Mouse (Mus musculus): Measurements from ENCODE around the gene Pidd1. TPM values are rescaled to one million over a fixed set of nuclear protein-coding genes. Genes with fewer than 3 reads are reported as not detected.

Pidd1 gene
- 10 to 100 TPM in 10 of 26 experiments, 1 to 10 TPM in 15, under 1 TPM in 1; 0.95 to 19.7 (median 7.7) TPM for total RNA-seq (2018; cell fraction: chromatin; rRNA removed)
- total RNA-seq (2018; cell fraction: cytosol; rRNA removed): 1 to 10 TPM in 18 of 26 experiments, under 1 TPM in 8; 0.53 to 2.6 (median 1.2) TPM
- 10 to 100 TPM in 4 of 26 experiments, 1 to 10 TPM in 22; 1.3 to 35.6 (median 5.7) TPM for total RNA-seq (2018; cell fraction: nucleus; rRNA removed)
- polyA plus RNA-seq (2018): 1.5 to 4.4 TPM (median 1.7 TPM) in 3 replicates

GRCm38 (mm10) chr7:141443828-141444237 lies at the start of gene Pidd1:
Pidd1 (minus strand) TSS chr7:141444025.
- H3K27ac ChIP-seq: peak within 1 kb of the TSS; percentile 54
- no peaks in the 10 kb centered on the region for H3K36me3 ChIP-seq (ENCODE audit: inconsistent target)
- peaks cover 23% of the 10 kb centered on the region for H3K79me2 ChIP-seq (ENCODE audit: inconsistent target)
- peak within 1 kb of the TSS; percentile 60 for H3K4me3 ChIP-seq (ENCODE audit: inconsistent target)
- WGBS (ENCODE audit: missing documents): 1% methylated on average over 25 of the region's 25 CpGs

GRCm38 (mm10) chr7:141492738-141493137 lies 48.9 kb upstream of the Pidd1 start:
- no peaks in the 10 kb centered on the region for H3K79me2 ChIP-seq (ENCODE audit: inconsistent target)
- WGBS (ENCODE audit: missing documents): 91% methylated on average over 5 of the region's 5 CpGs
- H3K36me3 ChIP-seq (ENCODE audit: inconsistent target): peaks cover 40% of the 10 kb centered on the region
- no peak overlapping the region for H3K4me3 ChIP-seq (ENCODE audit: inconsistent target)
- H3K27ac ChIP-seq: no peak overlapping the region

GRCm38 (mm10) chr7:141491151-141491550 lies 47.3 kb upstream of the Pidd1 start:
- Histone ChIP-seq H3K79me2 (ENCODE audit: inconsistent target) (0 out of 2 replicates have a peak, but pooled peaks cover 4% of the 10 kb centered on the region), H3K36me3 (ENCODE audit: inconsistent target) (peaks cover 49% of the 10 kb centered on the region), H3K4me3 (ENCODE audit: inconsistent target) (no peak overlapping the region), H3K27ac (peak overlapping the region; percentile 31; the same call in 1 of the 2 replicates)
- 100% methylated on average over 2 of the region's 2 CpGs for WGBS (ENCODE audit: missing documents)

GRCm38 (mm10) chr7:141487141-141487540 lies 43.3 kb upstream of the Pidd1 start:
- Histone ChIP-seq H3K4me3 (ENCODE audit: inconsistent target) (no peak overlapping the region), H3K36me3 (ENCODE audit: inconsistent target) (peaks cover 56% of the 10 kb centered on the region), H3K79me2 (ENCODE audit: inconsistent target) (peaks cover 26% of the 10 kb centered on the region; the same call in 1 of the 2 replicates), H3K27ac (no peak overlapping the region)
- 95% methylated on average over 7 of the region's 7 CpGs for WGBS (ENCODE audit: missing documents)

- Histone ChIP-seq H3K27ac (no peak overlapping the region), H3K79me2 (ENCODE audit: inconsistent target) (peaks cover 30% of the 10 kb centered on the region; the same call in 1 of the 2 replicates), H3K36me3 (ENCODE audit: inconsistent target) (peaks cover 49% of the 10 kb centered on the region; the same call in 1 of the 2 replicates), H3K4me3 (ENCODE audit: inconsistent target) (no peak overlapping the region)
- WGBS (ENCODE audit: missing documents): 100% methylated on average over 1 of the region's 1 CpGs
Measured at GRCm38 (mm10) chr7:141486239-141486638, 42.4 kb upstream of the Pidd1 start.

- H3K36me3 ChIP-seq (ENCODE audit: inconsistent target): peaks cover 49% of the 10 kb centered on the region; the same call in 1 of the 2 replicates
- H3K27ac ChIP-seq: no peak overlapping the region
- H3K4me3 ChIP-seq (ENCODE audit: inconsistent target): no peak overlapping the region
- peaks cover 30% of the 10 kb centered on the region; the same call in 1 of the 2 replicates for H3K79me2 ChIP-seq (ENCODE audit: inconsistent target)
- 93% methylated on average over 2 of the region's 2 CpGs for WGBS (ENCODE audit: missing documents)
Measured at GRCm38 (mm10) chr7:141485606-141486005, 41.8 kb upstream of the Pidd1 start.

- Histone ChIP-seq H3K79me2 (ENCODE audit: inconsistent target) (peaks cover 32% of the 10 kb centered on the region; the same call in 1 of the 2 replicates), H3K36me3 (ENCODE audit: inconsistent target) (peaks cover 49% of the 10 kb centered on the region; the same call in 1 of the 2 replicates), H3K4me3 (ENCODE audit: inconsistent target) (no peak overlapping the region), H3K27ac (no peak overlapping the region)
- 75% methylated on average over 2 of the region's 2 CpGs for WGBS (ENCODE audit: missing documents)
Measured at GRCm38 (mm10) chr7:141485186-141485585, 41.4 kb upstream of the Pidd1 start.

- WGBS (ENCODE audit: missing documents): 90% methylated on average over 5 of the region's 5 CpGs
- Histone ChIP-seq H3K36me3 (ENCODE audit: inconsistent target) (peaks cover 47% of the 10 kb centered on the region; the same call in 1 of the 2 replicates), H3K27ac (no peak overlapping the region), H3K79me2 (ENCODE audit: inconsistent target) (peaks cover 36% of the 10 kb centered on the region; the same call in 1 of the 2 replicates), H3K4me3 (ENCODE audit: inconsistent target) (no peak overlapping the region)
Measured at GRCm38 (mm10) chr7:141484186-141485120, 40.6 kb upstream of the Pidd1 start.

GRCm38 (mm10) chr7:141483114-141483653 lies 39.4 kb upstream of the Pidd1 start:
- peaks cover 43% of the 10 kb centered on the region for H3K79me2 ChIP-seq (ENCODE audit: inconsistent target)
- H3K27ac ChIP-seq: no peak overlapping the region
- no peak overlapping the region for H3K4me3 ChIP-seq (ENCODE audit: inconsistent target)
- WGBS (ENCODE audit: missing documents): 100% methylated on average over 4 of the region's 6 CpGs
- peaks cover 45% of the 10 kb centered on the region; the same call in 1 of the 2 replicates for H3K36me3 ChIP-seq (ENCODE audit: inconsistent target)

- Histone ChIP-seq H3K36me3 (ENCODE audit: inconsistent target) (peaks cover 45% of the 10 kb centered on the region; the same call in 1 of the 2 replicates), H3K4me3 (ENCODE audit: inconsistent target) (no peak overlapping the region)
- WGBS (ENCODE audit: missing documents): 86% methylated on average over 11 of the region's 11 CpGs
Measured at GRCm38 (mm10) chr7:141482531-141483024, 38.8 kb upstream of the Pidd1 start.

GRCm38 (mm10) chr7:141481498-141482401 lies 37.9 kb upstream of the Pidd1 start:
- Histone ChIP-seq H3K36me3 (ENCODE audit: inconsistent target) (peaks cover 38% of the 10 kb centered on the region; the same call in 1 of the 2 replicates), H3K4me3 (ENCODE audit: inconsistent target) (no peak overlapping the region), H3K27ac (no peak overlapping the region), H3K79me2 (ENCODE audit: inconsistent target) (peaks cover 54% of the 10 kb centered on the region)
- 22% methylated on average over 74 of the region's 81 CpGs for WGBS (ENCODE audit: missing documents)

More at GRCm38 (mm10) chr7:141482531-141483024, 38.8 kb upstream of the Pidd1 start:
- peaks cover 49% of the 10 kb centered on the region for H3K79me2 ChIP-seq (ENCODE audit: inconsistent target)
- no peak overlapping the region for H3K27ac ChIP-seq

GRCm38 (mm10) chr7:141480842-141481497 lies 37.1 kb upstream of the Pidd1 start:
- no peak overlapping the region for H3K27ac ChIP-seq
- no peak overlapping the region for H3K4me3 ChIP-seq (ENCODE audit: inconsistent target)

GRCm38 (mm10) chr7:141478270-141478748 lies 34.5 kb upstream of the Pidd1 start:
- no peak overlapping the region for H3K4me3 ChIP-seq (ENCODE audit: inconsistent target)
- H3K27ac ChIP-seq: no peak overlapping the region
- 43% methylated on average over 5 of the region's 5 CpGs for WGBS (ENCODE audit: missing documents)

More at GRCm38 (mm10) chr7:141480842-141481497, 37.1 kb upstream of the Pidd1 start:
- 26% methylated on average over 10 of the region's 10 CpGs for WGBS (ENCODE audit: missing documents)
- peaks cover 30% of the 10 kb centered on the region; the same call in 1 of the 2 replicates for H3K36me3 ChIP-seq (ENCODE audit: inconsistent target)
- H3K79me2 ChIP-seq (ENCODE audit: inconsistent target): peaks cover 59% of the 10 kb centered on the region

More at GRCm38 (mm10) chr7:141478270-141478748, 34.5 kb upstream of the Pidd1 start:
- H3K79me2 ChIP-seq (ENCODE audit: inconsistent target): peaks cover 63% of the 10 kb centered on the region
- H3K36me3 ChIP-seq (ENCODE audit: inconsistent target): peaks cover 5% of the 10 kb centered on the region; the same call in 1 of the 2 replicates

All from macrophage (primary cell).